Mouse (Mus musculus): ENCODE results near the gene Zfp423. TPM values are rescaled to one million over a fixed set of nuclear protein-coding genes. Genes with fewer than 3 reads are reported as not detected.

Zfp423 gene
- total RNA-seq (2014; rRNA removed) (32.5 and 34.6 TPM in 2 replicates), polyA plus RNA-seq (2015; fragmentation: Nextera tagmentation; extraction: Ambion mirVana) (10.7 and 18.4 TPM in 2 replicates)

DNA sequence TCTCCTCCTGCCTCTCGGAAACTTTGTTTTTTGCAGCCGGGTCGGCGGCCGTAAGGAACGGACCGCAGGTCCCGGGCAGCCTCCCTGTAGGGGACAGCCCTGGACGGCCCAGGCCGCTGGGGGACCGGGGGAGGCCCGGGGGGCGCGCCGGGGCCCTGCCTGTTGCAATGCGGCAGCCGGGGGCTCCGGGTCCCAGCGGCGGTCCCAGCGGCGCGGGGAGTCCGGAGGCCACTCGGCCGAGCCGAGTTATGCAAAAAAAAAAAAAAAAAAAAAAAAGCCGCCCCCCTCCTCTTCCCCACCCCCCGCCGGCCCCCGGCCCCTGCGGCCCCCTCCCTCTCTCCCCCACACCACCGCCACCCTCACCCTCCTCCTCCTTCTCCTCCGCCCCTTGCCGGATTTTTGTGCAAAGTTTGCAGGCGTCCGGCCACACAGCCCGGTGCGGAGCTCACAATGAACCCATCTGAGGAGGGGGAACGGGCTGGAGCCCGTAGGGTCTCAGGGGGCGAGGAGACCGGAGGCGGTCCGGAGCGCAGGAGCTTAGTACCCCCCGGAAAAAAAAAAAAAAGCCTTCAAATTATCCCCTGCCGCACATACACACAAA is at the start of gene Zfp423:
Gene Zfp423, minus strand, starts transcription at position 276 of the 601 bp plus-strand sequence.
- 0 out of 2 replicates have a peak, but pooled peaks have one; percentile 2 for ATAC-seq
- H3K9ac ChIP-seq: peak within 1 kb of the TSS; percentile 71
- no peaks in the 10 kb centered on the region for H3K9me3 ChIP-seq (ENCODE audit: low read length)
- DNase-seq: no peak
- H3K4me2 ChIP-seq (ENCODE audit: low read depth): peak within 1 kb of the TSS; percentile 98
- H3K36me3 ChIP-seq (ENCODE audit: insufficient read depth): no peaks in the 10 kb centered on the region
- peak within 1 kb of the TSS; percentile 72 for H3K4me3 ChIP-seq (ENCODE audit: low read depth, low read length)
- TF ChIP-seq CTCF (IDR thresholded peaks at IDR 0.05; ENCODE audit: low read depth): no peak
- peaks cover 10% of the 10 kb centered on the region for H3K27me3 ChIP-seq (ENCODE audit: insufficient read depth, low read length)
- peak within 1 kb of the TSS; percentile 84 for H3K27ac ChIP-seq (ENCODE audit: low read depth, low read length)
- under 1% methylated on average over 38 of the region's 48 CpGs for WGBS
- peaks cover 7% of the 10 kb centered on the region; the same call in 1 of the 2 replicates for H3K4me1 ChIP-seq (ENCODE audit: insufficient read depth)

- Histone ChIP-seq H3K4me2 (ENCODE audit: low read depth) (no peak overlapping the region), H3K9me3 (ENCODE audit: low read length) (no peaks in the 10 kb centered on the region), H3K4me1 (ENCODE audit: insufficient read depth) (no peaks in the 10 kb centered on the region), H3K36me3 (ENCODE audit: insufficient read depth) (no peaks in the 10 kb centered on the region), H3K9ac (no peak overlapping the region), H3K4me3 (ENCODE audit: low read depth, low read length) (no peak overlapping the region), H3K27ac (ENCODE audit: low read depth, low read length) (no peak overlapping the region), H3K27me3 (ENCODE audit: insufficient read depth, low read length) (no peaks in the 10 kb centered on the region)
- DNase-seq: no peak
- TF ChIP-seq CTCF (IDR thresholded peaks at IDR 0.05; ENCODE audit: low read depth): no peak
- ATAC-seq: no peak
- 78% methylated on average over 5 of the region's 5 CpGs for WGBS
Measured at GRCm38 (mm10) chr8:88006811-88007210, 47.4 kb upstream of the Zfp423 start.

- Histone ChIP-seq H3K27ac (ENCODE audit: low read depth, low read length) (no peak overlapping the region), H3K4me3 (ENCODE audit: low read depth, low read length) (no peak overlapping the region), H3K4me2 (ENCODE audit: low read depth) (no peak overlapping the region), H3K36me3 (ENCODE audit: insufficient read depth) (no peaks in the 10 kb centered on the region), H3K9me3 (ENCODE audit: low read length) (no peaks in the 10 kb centered on the region), H3K9ac (no peak overlapping the region), H3K27me3 (ENCODE audit: insufficient read depth, low read length) (no peaks in the 10 kb centered on the region), H3K4me1 (ENCODE audit: insufficient read depth) (no peaks in the 10 kb centered on the region)
- no peak for DNase-seq
- 64% methylated on average over 5 of the region's 5 CpGs for whole genome bisulfite sequencing
- TF ChIP-seq CTCF (IDR thresholded peaks at IDR 0.05; ENCODE audit: low read depth): no peak
- no peak for ATAC-seq
Measured at GRCm38 (mm10) chr8:87984778-87985177, 25.4 kb upstream of the Zfp423 start.

DNA sequence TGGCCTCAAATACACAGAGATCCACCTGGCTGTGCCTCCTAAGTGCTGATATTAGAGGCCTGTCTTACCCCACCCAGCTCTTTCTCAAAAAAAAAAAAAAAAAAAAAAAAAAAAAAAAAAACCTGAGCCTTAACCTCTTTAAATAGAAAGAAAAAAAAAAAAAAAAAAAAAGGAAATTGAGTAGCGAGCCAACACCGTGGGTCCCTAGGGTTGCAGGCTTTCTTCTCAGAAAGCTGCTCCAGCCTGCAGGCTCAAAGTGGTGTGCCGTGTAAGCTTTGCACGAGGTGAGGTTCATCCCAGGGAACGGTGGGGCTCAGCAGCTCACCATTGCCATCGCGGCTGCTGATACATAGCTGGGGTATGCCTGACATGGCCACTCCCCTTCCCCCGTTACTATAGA is 24.6 kb upstream of the Zfp423 start:
- no peak for ATAC-seq
- H3K4me1 ChIP-seq (ENCODE audit: insufficient read depth): no peaks in the 10 kb centered on the region
- H3K4me3 ChIP-seq (ENCODE audit: low read depth, low read length): no peak overlapping the region
- H3K36me3 ChIP-seq (ENCODE audit: insufficient read depth): no peaks in the 10 kb centered on the region
- no peaks in the 10 kb centered on the region for H3K9me3 ChIP-seq (ENCODE audit: low read length)
- no peak overlapping the region for H3K4me2 ChIP-seq (ENCODE audit: low read depth)
- no peaks in the 10 kb centered on the region for H3K27me3 ChIP-seq (ENCODE audit: insufficient read depth, low read length)
- no peak for TF ChIP-seq CTCF (IDR thresholded peaks at IDR 0.05; ENCODE audit: low read depth)
- WGBS: 55% methylated on average over 8 of the region's 8 CpGs
- DNase-seq: no peak
- no peak overlapping the region for H3K9ac ChIP-seq
- no peak overlapping the region for H3K27ac ChIP-seq (ENCODE audit: low read depth, low read length)

GRCm38 (mm10) chr8:87982936-87983335 is 23.5 kb upstream of the Zfp423 start:
- Histone ChIP-seq H3K4me2 (ENCODE audit: low read depth) (no peak overlapping the region), H3K4me3 (ENCODE audit: low read depth, low read length) (no peak overlapping the region), H3K9me3 (ENCODE audit: low read length) (no peaks in the 10 kb centered on the region), H3K4me1 (ENCODE audit: insufficient read depth) (no peaks in the 10 kb centered on the region), H3K9ac (no peak overlapping the region), H3K36me3 (ENCODE audit: insufficient read depth) (no peaks in the 10 kb centered on the region), H3K27me3 (ENCODE audit: insufficient read depth, low read length) (no peaks in the 10 kb centered on the region), H3K27ac (ENCODE audit: low read depth, low read length) (no peak overlapping the region)
- DNase-seq (no peak), ATAC-seq (no peak)
- WGBS: 90% methylated on average over 4 of the region's 4 CpGs
- no peak for TF ChIP-seq CTCF (IDR thresholded peaks at IDR 0.05; ENCODE audit: low read depth)

DNA sequence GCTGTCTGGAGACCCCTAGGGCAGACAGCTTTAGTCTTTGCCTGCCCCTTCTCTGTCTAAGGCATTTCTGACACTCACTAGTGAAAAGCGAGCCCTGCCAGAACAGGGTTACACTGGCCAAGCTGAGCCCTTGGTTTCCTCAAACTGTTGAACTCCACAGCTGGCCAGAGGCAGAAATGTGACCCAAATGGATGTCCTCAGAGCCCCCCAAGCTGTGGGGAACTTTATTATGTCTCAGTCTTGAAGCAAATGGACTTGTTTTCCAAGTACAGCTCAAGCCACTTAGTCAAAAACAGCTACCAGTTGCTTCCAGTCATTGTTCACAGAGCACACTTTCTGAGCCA is 16.0 kb upstream of the Zfp423 start:
- no peak overlapping the region for H3K9ac ChIP-seq
- H3K27me3 ChIP-seq (ENCODE audit: insufficient read depth, low read length): peaks cover 4% of the 10 kb centered on the region; the same call in 1 of the 2 replicates
- no peaks in the 10 kb centered on the region for H3K36me3 ChIP-seq (ENCODE audit: insufficient read depth)
- no peak for TF ChIP-seq CTCF (IDR thresholded peaks at IDR 0.05; ENCODE audit: low read depth)
- DNase-seq (no peak), ATAC-seq (no peak)
- no peaks in the 10 kb centered on the region for H3K9me3 ChIP-seq (ENCODE audit: low read length)
- no peak overlapping the region for H3K4me2 ChIP-seq (ENCODE audit: low read depth)
- WGBS: 43% methylated on average over 1 of the region's 1 CpGs
- H3K4me3 ChIP-seq (ENCODE audit: low read depth, low read length): no peak overlapping the region
- H3K27ac ChIP-seq (ENCODE audit: low read depth, low read length): no peak overlapping the region; the same call in 1 of the 2 replicates
- H3K4me1 ChIP-seq (ENCODE audit: insufficient read depth): peaks cover 9% of the 10 kb centered on the region

- Histone ChIP-seq H3K36me3 (ENCODE audit: insufficient read depth) (no peaks in the 10 kb centered on the region), H3K4me2 (ENCODE audit: low read depth) (peak overlapping the region; percentile 59), H3K9ac (peak overlapping the region; percentile 31; the same call in 1 of the 2 replicates), H3K27me3 (ENCODE audit: insufficient read depth, low read length) (peaks cover 4% of the 10 kb centered on the region; the same call in 1 of the 2 replicates), H3K4me1 (ENCODE audit: insufficient read depth) (peaks cover 9% of the 10 kb centered on the region), H3K27ac (ENCODE audit: low read depth, low read length) (no peak overlapping the region), H3K9me3 (ENCODE audit: low read length) (no peaks in the 10 kb centered on the region), H3K4me3 (ENCODE audit: low read depth, low read length) (peak overlapping the region; percentile 27)
- no peak for TF ChIP-seq CTCF (IDR thresholded peaks at IDR 0.05; ENCODE audit: low read depth)
- 7% methylated on average over 24 of the region's 24 CpGs for WGBS
- DNase-seq (no peak), ATAC-seq (no peak)
Measured at GRCm38 (mm10) chr8:87974759-87975465, 15.5 kb upstream of the Zfp423 start.

Measured in forebrain, postnatal 0 days (tissue).